Mouse (Mus musculus) spleen, adult 2 months (tissue): ENCODE data around the gene Map3k10.

Experiments
- CTCF ChIP-seq: fragments of 200-500 bp; IDR thresholded peaks from 2 replicates; pipeline ENCODE4 v1.5.1; 2011; ENCODE audit warnings: mild to moderate bottlenecking, inconsistent platforms; ENCODE audit not compliant: insufficient read depth, insufficient read length, insufficient replicate concordance; ENCODE audit errors: extremely low read depth
- POLR2A ChIP-seq: fragments of 200-500 bp; IDR thresholded peaks from 2 replicates; pipeline ENCODE4 v1.6.1; 2011; ENCODE audit warnings: low read depth, low read length, inconsistent platforms

GRCm38 (mm10) chr7:27685681-27686080, 11.3 kb upstream of the Map3k10 start:
- TF ChIP-seq CTCF (no peak), POLR2A (no peak)
